Mouse (Mus musculus) thymus, adult 2 months (tissue): ENCODE measurements at regions not wholly inside any gene's neighbourhood (a gene's known extent, or its start where the extent isn't known, plus 50 kb on each side); places are given as distances from the start of the nearest gene placed in this dataset.

Source experiments
- CTCF ChIP-seq: fragments of 200-500 bp; IDR thresholded peaks from 2 replicates; pipeline ENCODE4 v1.5.1; 2012; ENCODE audit warnings: mild to moderate bottlenecking, control low read depth, low read length, moderate library complexity, borderline replicate concordance; ENCODE audit not compliant: control insufficient read depth, poor library complexity, insufficient read depth; ENCODE audit errors: extremely low read depth
- POLR2A ChIP-seq: fragments of 200-500 bp; IDR thresholded peaks from 2 replicates; pipeline ENCODE4 v1.6.1; 2012; ENCODE audit warnings: mild to moderate bottlenecking, low read length, control low read depth, moderate library complexity; ENCODE audit not compliant: control insufficient read depth, poor library complexity, insufficient read depth; ENCODE audit errors: extremely low read depth

DNA sequence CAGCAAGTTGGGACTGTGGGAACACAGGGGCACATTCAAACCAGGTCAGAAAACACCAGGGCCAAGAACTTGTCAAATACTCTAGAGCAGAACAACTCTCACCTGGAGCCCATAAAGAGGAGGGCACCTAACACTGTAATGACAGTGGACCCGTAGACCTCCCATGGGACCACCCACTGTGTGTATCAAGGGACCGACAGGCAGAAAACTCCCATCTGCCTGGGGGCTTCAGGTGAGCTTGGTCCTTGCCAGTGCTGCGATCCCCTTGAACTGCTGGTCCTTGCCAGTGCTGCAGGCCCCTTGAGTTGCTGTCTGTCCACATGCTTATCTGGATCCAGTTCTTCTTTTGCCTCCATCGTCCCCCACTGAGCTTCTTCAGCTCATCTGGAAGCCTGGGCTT is 170.2 kb upstream of the Npvf start:
- TF ChIP-seq CTCF (no peak), POLR2A (no peak)
